Mouse (Mus musculus): ENCODE results near the gene Nup85.

- TF ChIP-seq CTCF (IDR thresholded peaks at IDR 0.05; ENCODE audit: low read depth) (no peak), EP300 (IDR thresholded peaks at IDR 0.05; ENCODE audit: low read depth) (no peak)
Observed at GRCm38 (mm10) chr11:115595209-115595608, 31.0 kb downstream of the Nup85 start.
